Mouse (Mus musculus): ENCODE measurements at regions not wholly inside any gene's neighbourhood (a gene's known extent, or its start where the extent isn't known, plus 50 kb on each side); places are given as distances from the start of the nearest gene placed in this dataset.

- TF ChIP-seq CTCF (IDR thresholded peaks at IDR 0.05; ENCODE audit: low read depth) (no peak), EP300 (optimal IDR thresholded peaks at IDR 0.05) (no peak)
These were observed 73.6 kb upstream of the Pmepa1 start for GRCm38 (mm10) chr2:173349910-173350309.

Measured in stomach, postnatal 0 days (tissue).